Mouse (Mus musculus) kidney, postnatal 14 days (tissue): ENCODE data around the gene Nr2c1.

Experiments used
- DNase-seq: peaks from one replicate; pipeline ENCODE4 v3.0.0; 2022; ENCODE audit warnings: mixed read lengths

Gene Nr2c1

GRCm38 (mm10) chr10:94147756-94148531, at the start of gene Nr2c1:
Nr2c1 (plus strand) TSS chr10:94148023.
- peak; percentile 93 for DNase-seq

- no peak for DNase-seq
Measured at GRCm38 (mm10) chr10:94098100-94098499, 49.7 kb upstream of the Nr2c1 start.

DNA sequence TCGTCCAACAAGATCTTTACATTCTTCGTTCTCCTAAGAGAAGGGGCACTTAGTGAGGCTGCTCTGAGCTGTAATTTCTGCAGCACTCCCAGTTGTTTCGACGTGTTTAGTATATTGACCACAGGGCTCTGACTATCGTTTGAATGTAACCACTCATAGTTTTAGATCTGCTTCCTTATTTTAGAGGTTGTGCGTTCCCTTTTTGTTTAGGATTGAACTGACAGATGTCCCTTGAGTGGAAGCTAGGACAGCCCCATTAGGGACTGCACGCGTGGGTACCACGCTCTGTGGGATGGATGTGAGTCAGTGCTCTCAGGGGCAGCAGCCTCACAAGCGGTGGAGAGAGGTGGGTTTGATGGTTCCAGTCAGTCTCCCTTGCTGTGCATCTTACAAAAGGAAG, 42.3 kb upstream of the Nr2c1 start:
- DNase-seq, result no peak

- DNase-seq, result peak; percentile 71
Measured at GRCm38 (mm10) chr10:94107168-94107567, 40.7 kb upstream of the Nr2c1 start.

- no peak for DNase-seq
Measured at GRCm38 (mm10) chr10:94107607-94108006, 40.2 kb upstream of the Nr2c1 start.

GRCm38 (mm10) chr10:94108791-94109190, 39.0 kb upstream of the Nr2c1 start:
- no peak for DNase-seq

- no peak for DNase-seq
Measured at GRCm38 (mm10) chr10:94110834-94111754, 36.7 kb upstream of the Nr2c1 start.

GRCm38 (mm10) chr10:94112207-94112606, 35.6 kb upstream of the Nr2c1 start:
- no peak for DNase-seq

DNA sequence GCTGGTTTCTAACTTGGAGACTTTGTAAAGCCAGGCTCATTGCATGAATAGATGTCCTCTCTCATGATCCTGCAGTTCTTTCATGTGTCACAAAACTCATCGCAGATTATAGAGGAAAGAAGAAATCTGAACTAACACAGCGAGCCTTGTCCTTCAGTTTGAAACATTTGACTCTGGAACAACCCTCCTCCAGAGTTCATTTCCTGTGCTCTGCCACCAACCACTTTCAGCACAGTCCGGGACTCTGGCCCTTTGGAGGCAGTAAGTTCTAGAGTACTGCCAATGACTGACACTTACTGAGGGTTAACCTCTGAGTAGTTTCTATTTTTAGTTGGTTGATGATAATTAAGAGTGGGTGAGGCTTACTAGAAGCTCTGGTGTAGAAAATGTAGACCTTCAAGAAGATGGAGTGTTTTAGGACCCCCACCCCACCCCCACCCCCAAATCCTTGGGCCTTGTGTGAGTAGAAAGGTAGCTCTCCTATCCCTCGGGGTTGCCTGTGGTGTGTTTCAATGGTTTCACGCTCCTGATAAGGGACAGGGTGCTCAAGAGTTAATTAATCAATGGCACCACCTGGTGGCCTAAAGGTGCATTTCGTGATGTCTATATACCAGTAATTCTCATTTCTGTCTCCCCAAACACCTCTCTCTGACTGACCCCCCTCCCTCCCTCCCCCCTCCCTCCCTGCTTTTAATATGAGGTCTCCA, 31.8 kb upstream of the Nr2c1 start:
- DNase-seq, result peak; percentile 87

GRCm38 (mm10) chr10:94116781-94117340, 31.0 kb upstream of the Nr2c1 start:
- DNase-seq, result peak; percentile 9

DNA sequence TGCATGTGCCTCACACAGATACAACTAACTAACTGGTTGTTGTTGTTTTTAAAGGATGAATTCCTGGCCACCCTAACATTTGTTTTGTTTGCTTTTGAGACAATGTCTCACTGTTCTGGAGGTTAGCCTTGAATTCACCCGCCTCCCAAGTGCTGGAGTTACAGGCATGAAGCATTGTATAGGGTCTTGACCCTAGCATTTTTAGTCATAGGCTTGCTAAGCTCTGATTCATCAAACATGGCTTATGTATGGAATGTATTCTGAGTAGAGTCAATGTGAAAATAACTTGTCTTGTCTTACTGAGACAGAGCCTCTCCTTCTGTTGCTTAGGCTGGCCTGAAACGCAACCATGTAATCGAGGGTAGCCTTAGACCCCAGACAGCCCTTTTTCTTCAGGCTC, 29.9 kb upstream of the Nr2c1 start:
- DNase-seq, result no peak

DNA sequence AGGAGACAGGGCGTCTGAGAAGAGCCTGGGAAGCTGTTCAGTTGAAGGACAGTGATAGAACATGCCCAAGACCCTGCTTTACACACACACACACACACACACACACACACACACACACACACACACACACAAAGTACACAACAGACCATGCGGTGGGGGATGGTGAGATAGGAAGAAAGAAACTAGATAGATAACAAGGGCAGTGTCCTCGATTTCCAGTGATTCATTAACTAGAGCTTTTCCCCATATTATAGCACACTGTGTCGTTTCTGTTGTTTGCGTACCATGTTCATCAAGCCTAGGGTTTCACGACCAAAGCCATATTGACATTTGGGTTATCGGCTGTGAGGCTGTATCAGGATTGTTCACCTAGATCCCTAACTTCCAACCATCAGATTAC, 28.8 kb upstream of the Nr2c1 start:
- no peak for DNase-seq

DNA sequence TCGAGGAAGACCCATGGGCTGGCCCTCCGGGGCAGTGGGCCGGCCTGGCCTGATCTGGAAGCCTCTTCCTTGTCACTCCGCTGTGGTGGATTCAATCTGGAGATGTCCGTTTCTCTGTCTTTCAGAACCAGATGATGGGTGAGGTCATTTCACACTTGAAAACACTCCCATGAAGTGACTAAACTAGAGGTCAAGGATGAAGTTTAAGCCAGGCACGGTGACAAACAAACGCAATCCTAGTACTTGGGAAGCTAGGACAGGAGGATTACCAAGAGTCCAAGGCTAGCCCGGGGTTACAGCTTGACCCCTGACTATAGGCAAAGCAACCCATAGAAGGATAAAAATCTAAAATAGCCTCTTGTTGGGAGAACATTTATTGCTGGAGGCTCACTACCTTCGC, 27.1 kb upstream of the Nr2c1 start:
- no peak for DNase-seq

- no peak for DNase-seq
Measured at GRCm38 (mm10) chr10:94122595-94122994, 25.2 kb upstream of the Nr2c1 start.

GRCm38 (mm10) chr10:94123581-94123980, 24.2 kb upstream of the Nr2c1 start:
- no peak for DNase-seq

GRCm38 (mm10) chr10:94124376-94124775, 23.4 kb upstream of the Nr2c1 start:
- no peak for DNase-seq

DNA sequence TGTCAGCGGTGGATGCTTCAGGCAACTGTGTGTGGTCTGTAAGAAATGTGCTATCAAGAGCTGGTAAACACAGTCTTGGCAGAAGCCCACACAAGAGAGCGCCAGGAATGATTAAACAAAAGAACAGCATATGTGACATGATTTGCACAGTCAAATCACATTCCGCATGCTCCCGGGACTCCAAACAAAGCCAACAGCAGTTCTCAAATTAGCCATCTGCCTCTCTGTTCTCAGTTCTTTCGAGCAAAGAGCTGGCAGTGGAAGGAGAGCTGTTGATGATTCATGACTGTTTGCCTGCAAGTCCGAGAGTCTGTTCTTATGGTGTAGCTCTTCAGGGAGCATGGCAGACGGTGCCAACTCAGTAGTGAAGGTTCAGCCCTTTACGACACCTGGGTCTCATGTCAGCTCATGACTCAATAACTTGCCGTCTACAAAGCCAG, 18.1 kb upstream of the Nr2c1 start:
- peak; percentile 61 for DNase-seq

DNA sequence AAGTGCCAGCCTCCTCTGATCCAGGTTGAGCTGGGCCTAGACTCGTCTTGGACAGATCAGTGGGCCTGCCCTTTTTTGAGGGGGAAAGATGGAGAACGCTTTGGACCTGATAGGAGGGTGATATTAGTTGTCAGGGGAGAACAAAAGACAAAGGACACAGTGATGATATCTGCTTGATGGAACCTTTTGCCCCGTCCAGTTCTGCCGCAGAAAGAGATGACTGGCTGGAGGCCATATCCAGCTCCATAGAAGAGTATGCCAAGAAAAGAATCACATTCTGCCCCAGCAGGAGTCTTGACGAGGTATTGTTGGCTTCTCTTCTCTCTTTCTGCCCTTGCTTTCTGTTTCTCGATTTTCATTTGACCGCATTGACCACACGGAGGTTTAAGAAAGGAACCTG, 14.7 kb upstream of the Nr2c1 start:
- no peak for DNase-seq

DNA sequence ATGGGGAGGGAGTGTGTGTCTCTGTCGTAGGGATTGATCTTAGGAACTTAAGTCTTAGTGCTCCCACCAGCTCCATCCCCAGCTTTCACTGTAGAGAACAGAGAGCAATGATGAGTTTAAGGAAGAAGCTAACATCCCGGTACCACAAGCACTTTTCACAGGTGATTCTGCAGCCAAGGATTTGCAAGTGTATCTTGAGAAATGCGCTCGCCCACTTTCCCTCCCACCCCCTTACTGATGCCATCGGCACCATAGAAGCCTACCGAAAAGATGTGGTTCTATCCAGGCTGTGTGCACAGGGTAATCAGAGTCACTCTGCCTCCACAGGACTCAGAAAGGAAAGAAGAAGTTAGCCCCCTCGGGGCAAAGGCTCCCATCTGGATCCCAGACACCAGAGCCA, 14.1 kb upstream of the Nr2c1 start:
- no peak for DNase-seq

DNA sequence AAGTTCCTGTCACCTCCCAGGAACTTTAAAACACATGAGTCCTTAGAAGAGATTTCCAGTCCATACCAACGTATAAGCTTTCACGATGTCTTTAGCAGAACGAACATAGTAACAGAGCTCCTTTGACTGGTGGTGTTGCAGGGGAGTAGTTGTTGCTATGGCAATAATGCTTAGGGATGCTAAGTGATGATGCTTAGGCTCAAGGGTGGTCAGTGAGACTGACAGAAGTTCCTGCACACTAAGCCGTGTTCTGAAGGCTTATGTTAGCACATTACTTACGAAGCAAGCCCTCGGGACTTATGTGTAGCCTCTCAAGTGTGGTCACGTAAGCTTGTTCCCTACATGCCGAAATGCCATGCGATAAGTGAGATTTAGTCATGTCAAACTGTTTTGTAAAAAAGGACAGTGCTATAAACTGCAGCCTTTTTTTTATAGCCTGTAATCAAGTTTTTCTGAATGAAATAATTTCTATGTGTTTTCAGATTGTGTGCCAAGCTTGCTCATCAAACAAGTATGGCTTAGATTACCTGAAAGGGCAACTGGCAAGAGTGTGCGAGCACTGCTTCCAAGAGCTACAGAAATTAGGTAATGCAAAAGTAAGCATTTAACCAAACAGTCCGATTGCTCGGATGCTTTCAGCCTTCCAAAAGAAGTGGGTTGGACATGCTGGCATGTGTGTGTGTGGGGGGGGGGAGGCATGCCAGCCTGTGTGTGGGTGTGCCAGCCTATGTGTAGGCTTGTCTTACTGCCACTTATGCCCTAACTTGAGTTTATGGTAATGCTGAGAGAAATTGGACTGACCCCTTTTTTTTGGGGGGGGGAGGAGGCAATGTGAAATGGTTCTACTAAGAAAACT, 13.1 kb upstream of the Nr2c1 start:
- no peak for DNase-seq

GRCm38 (mm10) chr10:94138890-94139482, 8.8 kb upstream of the Nr2c1 start:
- DNase-seq, result no peak
